Mouse (Mus musculus): ENCODE measurements around the gene Cdc42ep4. TPM values are rescaled to one million over a fixed set of nuclear protein-coding genes. Genes with fewer than 3 reads are reported as not detected.

The Cdc42ep4 gene
- polyA plus RNA-seq (2014; fragmentation: Nextera tagmentation; extraction: Ambion mirVana), result 18.4 and 19.3 TPM in 2 replicates

- no peaks in the 10 kb centered on the region for H3K27me3 ChIP-seq (ENCODE audit: control insufficient read depth, insufficient read depth, low read length)
- peak within 1 kb of the TSS; percentile 70 for H3K4me3 ChIP-seq (ENCODE audit: low read depth, low read length)
- H3K36me3 ChIP-seq (ENCODE audit: control insufficient read depth, insufficient read depth, low read length), result no peaks in the 10 kb centered on the region
- peak; percentile 87 for ATAC-seq (replicated peaks; ENCODE audit: insufficient number of reproducible peaks, low FRiP score, low TSS enrichment)
- no peaks in the 10 kb centered on the region for H3K9me3 ChIP-seq (replicated peaks; ENCODE audit: control insufficient read depth, low read length)
- H3K9ac ChIP-seq (ENCODE audit: low read depth, low read length), result peak within 1 kb of the TSS; percentile 91
- under 1% methylated on average over 44 of the region's 44 CpGs for WGBS (ENCODE audit: insufficient replicate concordance)
- peaks cover 37% of the 10 kb centered on the region for H3K4me1 ChIP-seq (ENCODE audit: control insufficient read depth, insufficient read depth, low read length)
- H3K27ac ChIP-seq (ENCODE audit: low read depth, low read length), result peak within 1 kb of the TSS; percentile 77
- peak within 1 kb of the TSS; percentile 83 for H3K4me2 ChIP-seq
Observed at GRCm38 (mm10) chr11:113751484-113752084, at the start of gene Cdc42ep4. Gene Cdc42ep4 (minus strand): TSS chr11:113751881.

GRCm38 (mm10) chr11:113800026-113800425 is 48.3 kb upstream of the Cdc42ep4 start:
- no peak overlapping the region for H3K4me3 ChIP-seq (ENCODE audit: low read depth, low read length)
- H3K9me3 ChIP-seq (replicated peaks; ENCODE audit: control insufficient read depth, low read length), result no peaks in the 10 kb centered on the region
- H3K4me2 ChIP-seq, result no peak overlapping the region
- ATAC-seq (replicated peaks; ENCODE audit: insufficient number of reproducible peaks, low FRiP score, low TSS enrichment), result no peak
- no peak overlapping the region for H3K9ac ChIP-seq (ENCODE audit: low read depth, low read length)
- H3K27me3 ChIP-seq (ENCODE audit: control insufficient read depth, insufficient read depth, low read length), result no peaks in the 10 kb centered on the region
- no peak overlapping the region for H3K27ac ChIP-seq (ENCODE audit: low read depth, low read length)
- peaks cover 44% of the 10 kb centered on the region for H3K4me1 ChIP-seq (ENCODE audit: control insufficient read depth, insufficient read depth, low read length)
- no peaks in the 10 kb centered on the region for H3K36me3 ChIP-seq (ENCODE audit: control insufficient read depth, insufficient read depth, low read length)
- 92% methylated on average over 12 of the region's 12 CpGs for WGBS (ENCODE audit: insufficient replicate concordance)

- Histone ChIP-seq H3K4me2 (no peak overlapping the region; the same call in 1 of the 2 replicates), H3K4me3 (ENCODE audit: low read depth, low read length) (no peak overlapping the region), H3K4me1 (ENCODE audit: control insufficient read depth, insufficient read depth, low read length) (peaks cover 44% of the 10 kb centered on the region), H3K27me3 (ENCODE audit: control insufficient read depth, insufficient read depth, low read length) (no peaks in the 10 kb centered on the region), H3K9ac (ENCODE audit: low read depth, low read length) (no peak overlapping the region), H3K9me3 (replicated peaks; ENCODE audit: control insufficient read depth, low read length) (no peaks in the 10 kb centered on the region), H3K36me3 (ENCODE audit: control insufficient read depth, insufficient read depth, low read length) (no peaks in the 10 kb centered on the region), H3K27ac (ENCODE audit: low read depth, low read length) (no peak overlapping the region)
- 24% methylated on average over 14 of the region's 14 CpGs for WGBS (ENCODE audit: insufficient replicate concordance)
- no peak for ATAC-seq (replicated peaks; ENCODE audit: insufficient number of reproducible peaks, low FRiP score, low TSS enrichment)
Observed at GRCm38 (mm10) chr11:113799041-113799447, 47.4 kb upstream of the Cdc42ep4 start.

- Histone ChIP-seq H3K36me3 (ENCODE audit: control insufficient read depth, insufficient read depth, low read length) (no peaks in the 10 kb centered on the region), H3K4me2 (no peak overlapping the region), H3K27ac (ENCODE audit: low read depth, low read length) (no peak overlapping the region), H3K27me3 (ENCODE audit: control insufficient read depth, insufficient read depth, low read length) (no peaks in the 10 kb centered on the region), H3K4me1 (ENCODE audit: control insufficient read depth, insufficient read depth, low read length) (peaks cover 41% of the 10 kb centered on the region), H3K9ac (ENCODE audit: low read depth, low read length) (no peak overlapping the region), H3K4me3 (ENCODE audit: low read depth, low read length) (no peak overlapping the region), H3K9me3 (replicated peaks; ENCODE audit: control insufficient read depth, low read length) (no peaks in the 10 kb centered on the region)
- ATAC-seq (replicated peaks; ENCODE audit: insufficient number of reproducible peaks, low FRiP score, low TSS enrichment), result no peak
- 67% methylated on average over 6 of the region's 6 CpGs for WGBS (ENCODE audit: insufficient replicate concordance)
Observed at GRCm38 (mm10) chr11:113798011-113798410, 46.3 kb upstream of the Cdc42ep4 start.

- Histone ChIP-seq H3K9ac (ENCODE audit: low read depth, low read length) (no peak overlapping the region), H3K4me2 (no peak overlapping the region), H3K27me3 (ENCODE audit: control insufficient read depth, insufficient read depth, low read length) (no peaks in the 10 kb centered on the region), H3K27ac (ENCODE audit: low read depth, low read length) (no peak overlapping the region), H3K4me3 (ENCODE audit: low read depth, low read length) (no peak overlapping the region), H3K36me3 (ENCODE audit: control insufficient read depth, insufficient read depth, low read length) (no peaks in the 10 kb centered on the region), H3K4me1 (ENCODE audit: control insufficient read depth, insufficient read depth, low read length) (peaks cover 34% of the 10 kb centered on the region), H3K9me3 (replicated peaks; ENCODE audit: control insufficient read depth, low read length) (no peaks in the 10 kb centered on the region)
- 55% methylated on average over 19 of the region's 19 CpGs for WGBS (ENCODE audit: insufficient replicate concordance)
- no peak for ATAC-seq (replicated peaks; ENCODE audit: insufficient number of reproducible peaks, low FRiP score, low TSS enrichment)
Observed at GRCm38 (mm10) chr11:113797014-113797983, 45.6 kb upstream of the Cdc42ep4 start.

- WGBS (ENCODE audit: insufficient replicate concordance), result 83% methylated on average over 12 of the region's 12 CpGs
- Histone ChIP-seq H3K4me2 (no peak overlapping the region), H3K4me1 (ENCODE audit: control insufficient read depth, insufficient read depth, low read length) (peaks cover 25% of the 10 kb centered on the region), H3K27me3 (ENCODE audit: control insufficient read depth, insufficient read depth, low read length) (no peaks in the 10 kb centered on the region), H3K27ac (ENCODE audit: low read depth, low read length) (no peak overlapping the region), H3K9me3 (replicated peaks; ENCODE audit: control insufficient read depth, low read length) (no peaks in the 10 kb centered on the region), H3K36me3 (ENCODE audit: control insufficient read depth, insufficient read depth, low read length) (no peaks in the 10 kb centered on the region), H3K4me3 (ENCODE audit: low read depth, low read length) (no peak overlapping the region), H3K9ac (ENCODE audit: low read depth, low read length) (no peak overlapping the region)
- no peak for ATAC-seq (replicated peaks; ENCODE audit: insufficient number of reproducible peaks, low FRiP score, low TSS enrichment)
Observed at GRCm38 (mm10) chr11:113795846-113796245, 44.2 kb upstream of the Cdc42ep4 start.

GRCm38 (mm10) chr11:113791357-113792215 is 39.9 kb upstream of the Cdc42ep4 start:
- Histone ChIP-seq H3K4me2 (no peak overlapping the region), H3K9ac (ENCODE audit: low read depth, low read length) (no peak overlapping the region), H3K9me3 (replicated peaks; ENCODE audit: control insufficient read depth, low read length) (no peaks in the 10 kb centered on the region), H3K27me3 (ENCODE audit: control insufficient read depth, insufficient read depth, low read length) (no peaks in the 10 kb centered on the region), H3K36me3 (ENCODE audit: control insufficient read depth, insufficient read depth, low read length) (no peaks in the 10 kb centered on the region), H3K4me1 (ENCODE audit: control insufficient read depth, insufficient read depth, low read length) (peaks cover 21% of the 10 kb centered on the region), H3K4me3 (ENCODE audit: low read depth, low read length) (no peak overlapping the region), H3K27ac (ENCODE audit: low read depth, low read length) (no peak overlapping the region)
- 62% methylated on average over 16 of the region's 16 CpGs for WGBS (ENCODE audit: insufficient replicate concordance)
- ATAC-seq (replicated peaks; ENCODE audit: insufficient number of reproducible peaks, low FRiP score, low TSS enrichment), result no peak

- no peak for ATAC-seq (replicated peaks; ENCODE audit: insufficient number of reproducible peaks, low FRiP score, low TSS enrichment)
- no peaks in the 10 kb centered on the region for H3K36me3 ChIP-seq (ENCODE audit: control insufficient read depth, insufficient read depth, low read length)
- H3K9ac ChIP-seq (ENCODE audit: low read depth, low read length), result 0 out of 2 replicates have a peak overlapping the region, but pooled peaks have one; percentile 22
- no peaks in the 10 kb centered on the region for H3K27me3 ChIP-seq (ENCODE audit: control insufficient read depth, insufficient read depth, low read length)
- WGBS (ENCODE audit: insufficient replicate concordance), result 19% methylated on average over 1 of the region's 1 CpGs
- H3K27ac ChIP-seq (ENCODE audit: low read depth, low read length), result no peak overlapping the region
- peaks cover 42% of the 10 kb centered on the region for H3K4me1 ChIP-seq (ENCODE audit: control insufficient read depth, insufficient read depth, low read length)
- no peak overlapping the region for H3K4me3 ChIP-seq (ENCODE audit: low read depth, low read length)
- no peak overlapping the region for H3K4me2 ChIP-seq
- H3K9me3 ChIP-seq (replicated peaks; ENCODE audit: control insufficient read depth, low read length), result no peaks in the 10 kb centered on the region
Observed at GRCm38 (mm10) chr11:113789101-113789500, 37.4 kb upstream of the Cdc42ep4 start.
